Mouse (Mus musculus) lung, adult 2 months (tissue): ENCODE data around the gene Aox3.

Source experiments
- CTCF ChIP-seq: fragments of 200-500 bp; IDR thresholded peaks from 2 replicates; pipeline ENCODE4 v1.5.1; 2011; ENCODE audit warnings: mild to moderate bottlenecking, low read length, control low read depth; ENCODE audit not compliant: insufficient read depth
- POLR2A ChIP-seq: fragments of 200-500 bp; IDR thresholded peaks from 2 replicates; pipeline ENCODE4 v1.6.1; 2011; ENCODE audit warnings: low read depth, mild to moderate bottlenecking, control low read depth, low read length, borderline replicate concordance; ENCODE audit errors: extremely low read depth

GRCm38 (mm10) chr1:58081356-58081755 is 31.6 kb upstream of the Aox3 start:
- TF ChIP-seq CTCF (no peak), POLR2A (no peak)
